Mouse (Mus musculus): Measurements from ENCODE around the gene Nxph3. TPM values are rescaled to one million over a fixed set of nuclear protein-coding genes. Genes with fewer than 3 reads are reported as not detected.

The Nxph3 gene
- not detected in 2 replicates for total RNA-seq (2015; ENCODE audit: low replicate concordance)
- total RNA-seq (2017; ENCODE audit: low replicate concordance) = not detected in 2 replicates

GRCm38 (mm10) chr11:95514298-95514861 lies at the start of gene Nxph3:
Gene Nxph3, minus strand, starts transcription at chr11:95514570.
- no peak for ATAC-seq (replicated peaks; ENCODE audit: low FRiP score, poor library complexity, severe bottlenecking)

DNA sequence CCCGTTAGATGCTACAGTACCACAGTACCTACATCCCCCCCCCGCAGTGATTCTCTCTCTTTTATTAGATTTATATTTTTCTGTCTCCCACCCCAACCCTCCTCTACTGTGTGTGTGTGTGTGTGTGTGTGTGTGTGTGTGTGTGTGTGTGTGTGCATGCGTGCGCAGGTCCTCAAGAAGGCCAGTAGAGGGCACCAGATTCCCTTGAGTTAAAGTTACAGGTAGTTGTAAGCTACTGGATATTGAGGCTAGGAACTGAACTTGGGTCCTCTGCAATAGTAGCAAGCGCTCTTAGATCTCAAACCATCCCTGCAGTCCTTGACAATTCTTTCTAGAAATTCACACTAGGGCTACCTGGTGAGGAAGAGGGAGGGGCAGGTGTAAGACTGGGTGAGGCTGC lies 49.5 kb upstream of the Nxph3 start:
- ATAC-seq (replicated peaks; ENCODE audit: low FRiP score, poor library complexity, severe bottlenecking) = no peak

GRCm38 (mm10) chr11:95560773-95561172 lies 46.4 kb upstream of the Nxph3 start:
- no peak for ATAC-seq (replicated peaks; ENCODE audit: low FRiP score, poor library complexity, severe bottlenecking)

DNA sequence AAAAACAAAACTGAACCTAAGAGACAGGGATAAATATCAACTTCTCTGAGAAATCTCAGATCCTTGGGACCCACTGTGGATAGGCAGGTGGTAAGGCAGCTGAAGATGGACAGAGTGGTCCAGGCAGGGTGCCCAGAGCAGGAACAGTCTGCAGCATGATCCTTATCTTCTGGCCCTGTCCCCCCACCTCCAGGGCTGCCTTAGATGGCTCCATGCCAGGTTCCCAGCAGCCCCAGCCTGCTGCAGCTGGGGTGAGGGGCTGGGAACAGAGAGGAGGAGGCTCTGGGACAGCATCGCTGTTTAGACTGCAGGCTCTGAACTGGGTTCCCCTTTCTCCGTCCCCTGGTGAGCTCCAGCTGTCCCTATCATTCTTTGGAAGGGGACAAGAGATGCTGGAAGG lies 45.4 kb upstream of the Nxph3 start:
- no peak for ATAC-seq (replicated peaks; ENCODE audit: low FRiP score, poor library complexity, severe bottlenecking)

DNA sequence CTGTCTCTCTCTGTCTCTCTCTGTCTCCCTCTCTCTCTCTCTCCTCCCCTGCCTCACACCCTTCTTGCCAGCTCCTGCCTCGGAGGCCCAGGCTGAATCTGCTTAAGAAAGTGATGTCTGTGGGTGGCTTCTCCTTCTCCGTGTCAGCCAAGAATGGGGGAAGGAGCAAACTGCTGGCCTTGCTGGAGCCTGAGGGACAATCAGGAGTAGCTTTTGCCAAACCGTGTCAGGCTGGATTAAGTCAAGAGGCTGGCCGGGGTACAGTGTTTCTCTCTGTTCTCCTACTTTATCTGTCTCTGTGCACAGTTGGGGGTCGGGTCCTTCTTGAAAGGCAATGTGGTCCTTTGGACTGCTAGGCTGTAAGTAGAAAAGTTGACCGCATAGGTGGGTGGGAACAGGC lies 43.3 kb upstream of the Nxph3 start:
- ATAC-seq (replicated peaks; ENCODE audit: low FRiP score, poor library complexity, severe bottlenecking) = no peak

DNA sequence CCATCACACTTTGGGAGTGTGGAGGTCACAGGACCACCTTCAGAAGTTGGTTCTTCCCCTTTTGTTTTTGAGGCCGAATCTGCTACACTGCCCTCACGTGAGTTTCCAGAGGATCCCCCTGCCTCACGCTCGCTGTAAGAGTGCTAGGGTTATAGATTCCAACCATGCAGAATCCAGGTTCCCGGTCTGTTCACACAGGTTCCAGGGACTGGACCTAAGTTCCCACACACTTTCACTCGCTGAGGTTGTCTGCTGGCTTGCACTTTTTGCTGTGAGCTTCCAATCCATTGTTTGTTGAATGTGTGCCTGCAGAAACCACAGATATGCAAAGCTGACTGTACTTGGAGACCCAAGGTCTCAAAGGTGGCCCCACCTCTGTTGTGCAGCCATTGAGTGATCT lies 42.7 kb upstream of the Nxph3 start:
- ATAC-seq (replicated peaks; ENCODE audit: low FRiP score, poor library complexity, severe bottlenecking) = no peak

DNA sequence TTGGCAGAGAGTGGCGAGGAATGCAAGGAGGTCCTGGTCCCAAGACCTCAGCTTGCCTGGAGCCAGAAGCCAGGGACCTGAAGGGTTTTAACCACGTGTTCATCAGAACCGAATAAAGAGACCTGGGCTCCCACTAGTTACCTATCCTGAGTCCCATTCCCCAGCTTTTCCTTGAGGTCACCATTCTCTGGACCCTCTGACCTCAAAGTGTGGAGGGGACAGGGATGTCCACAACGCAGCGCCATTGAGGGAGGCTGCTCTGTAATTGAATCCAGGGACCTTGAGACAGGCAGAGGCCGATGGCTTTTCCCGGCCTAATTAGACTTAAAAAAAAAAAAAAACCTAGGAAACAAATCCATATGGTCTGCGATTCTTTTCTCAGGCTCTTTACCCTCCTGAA lies 40.9 kb upstream of the Nxph3 start:
- no peak for ATAC-seq (replicated peaks; ENCODE audit: low FRiP score, poor library complexity, severe bottlenecking)

DNA sequence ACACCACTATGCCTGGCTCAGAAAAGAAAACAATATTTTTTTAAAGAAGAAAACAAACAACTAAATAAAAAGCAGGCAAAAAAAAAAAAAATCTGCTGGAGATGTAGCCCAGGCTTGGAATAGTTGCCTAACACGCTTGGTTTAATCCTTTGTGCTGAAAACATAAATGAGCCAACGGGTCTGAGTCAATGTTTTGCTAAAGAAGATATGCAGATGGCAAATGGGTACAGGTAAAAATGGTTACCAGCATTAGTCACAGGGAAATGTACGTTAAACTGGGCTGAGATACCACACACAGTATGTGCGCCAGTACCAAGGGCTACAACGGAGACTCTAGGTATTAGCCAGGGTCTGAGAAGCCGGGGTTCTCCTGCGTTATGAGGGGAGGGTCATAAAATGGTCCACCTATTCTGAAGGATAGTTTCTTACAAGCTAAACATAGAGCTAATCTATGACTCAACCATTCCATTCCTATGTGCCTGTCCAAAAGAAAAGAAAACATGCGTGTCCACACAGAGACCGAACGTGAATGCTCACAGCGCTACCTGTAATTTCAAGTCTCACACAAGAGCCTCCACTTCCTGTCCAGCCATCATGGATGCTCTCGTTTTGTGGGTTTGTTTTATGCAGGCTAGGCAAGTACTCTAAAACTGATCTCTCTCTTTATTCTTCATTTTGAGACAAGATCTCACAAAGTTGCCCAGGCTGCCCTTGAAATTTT lies 36.1 kb upstream of the Nxph3 start:
- ATAC-seq (replicated peaks; ENCODE audit: low FRiP score, poor library complexity, severe bottlenecking) = no peak

- no peak for ATAC-seq (replicated peaks; ENCODE audit: low FRiP score, poor library complexity, severe bottlenecking)
These were observed 31.8 kb upstream of the Nxph3 start for GRCm38 (mm10) chr11:95546021-95546782.

DNA sequence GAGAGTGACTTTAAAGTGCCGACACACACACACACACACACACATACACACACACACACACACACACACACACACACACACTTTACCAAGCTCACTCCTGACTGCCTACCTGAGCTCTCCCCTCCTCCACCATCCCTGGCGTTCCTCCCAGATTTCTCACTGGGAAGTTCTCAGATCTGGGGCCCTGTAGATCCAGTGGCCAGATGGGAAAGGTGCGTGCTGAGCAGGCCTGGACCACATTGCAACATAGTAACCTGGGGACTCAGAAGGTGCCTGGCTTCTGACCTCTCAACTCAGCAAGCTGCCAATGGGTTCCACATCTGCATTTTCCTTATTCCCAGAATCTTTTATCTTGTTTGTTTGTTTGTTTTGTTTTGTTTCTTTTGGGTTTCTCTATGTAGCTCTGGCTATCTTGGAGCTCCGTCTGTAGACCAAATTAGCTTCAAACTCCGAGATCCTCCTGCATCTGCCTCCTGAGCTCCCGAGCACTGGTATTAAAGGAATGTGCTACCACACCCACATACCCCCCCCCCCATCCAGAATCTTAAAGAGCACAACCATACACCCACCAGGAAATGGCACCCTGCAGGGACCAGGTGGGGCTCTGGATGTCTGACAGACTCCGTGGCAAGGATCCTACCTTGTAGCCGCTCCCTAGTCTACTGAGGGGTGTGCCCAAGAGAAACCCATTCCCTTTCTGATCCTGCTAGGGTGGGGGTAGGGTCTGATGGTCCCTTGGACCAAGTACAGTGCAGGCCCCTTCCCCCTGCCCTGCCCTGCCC lies 30.4 kb upstream of the Nxph3 start:
- no peak for ATAC-seq (replicated peaks; ENCODE audit: low FRiP score, poor library complexity, severe bottlenecking)

DNA sequence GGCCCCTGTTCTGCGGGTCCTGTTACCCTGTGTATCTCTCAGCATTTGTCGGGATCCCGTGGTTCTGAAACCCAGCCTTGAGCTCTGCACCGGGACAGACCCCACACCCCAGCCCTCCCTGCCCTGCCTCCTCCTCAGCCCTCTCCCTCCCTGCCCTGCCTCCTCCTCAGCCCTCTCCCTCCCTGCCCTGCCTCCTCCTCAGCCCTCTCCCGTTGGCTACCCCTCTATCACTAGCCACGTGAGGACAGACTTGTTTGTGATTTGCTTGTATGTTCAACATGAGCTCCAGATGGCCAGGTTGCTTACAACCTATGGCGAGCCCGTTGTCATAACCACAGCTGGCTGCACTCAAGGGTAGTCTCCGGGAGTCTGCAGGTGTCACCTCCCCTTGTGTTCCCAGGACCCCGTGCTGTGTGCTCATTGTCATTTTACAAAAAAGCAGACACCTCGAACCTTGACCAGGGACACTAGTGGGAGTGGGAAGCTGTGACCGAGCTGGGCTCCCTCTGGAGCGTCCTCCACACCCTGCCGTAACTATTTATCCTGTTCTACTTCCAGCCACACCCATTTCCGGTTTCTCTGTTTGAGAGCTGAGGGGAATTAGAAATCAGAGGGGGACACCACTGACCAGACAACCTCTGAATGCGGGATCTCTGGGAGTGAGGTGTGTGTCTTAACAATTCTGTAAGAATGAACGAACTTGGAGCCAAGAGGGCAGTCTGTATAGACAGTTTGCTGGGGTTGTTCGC lies 26.4 kb upstream of the Nxph3 start:
- ATAC-seq (replicated peaks; ENCODE audit: low FRiP score, poor library complexity, severe bottlenecking) = no peak

DNA sequence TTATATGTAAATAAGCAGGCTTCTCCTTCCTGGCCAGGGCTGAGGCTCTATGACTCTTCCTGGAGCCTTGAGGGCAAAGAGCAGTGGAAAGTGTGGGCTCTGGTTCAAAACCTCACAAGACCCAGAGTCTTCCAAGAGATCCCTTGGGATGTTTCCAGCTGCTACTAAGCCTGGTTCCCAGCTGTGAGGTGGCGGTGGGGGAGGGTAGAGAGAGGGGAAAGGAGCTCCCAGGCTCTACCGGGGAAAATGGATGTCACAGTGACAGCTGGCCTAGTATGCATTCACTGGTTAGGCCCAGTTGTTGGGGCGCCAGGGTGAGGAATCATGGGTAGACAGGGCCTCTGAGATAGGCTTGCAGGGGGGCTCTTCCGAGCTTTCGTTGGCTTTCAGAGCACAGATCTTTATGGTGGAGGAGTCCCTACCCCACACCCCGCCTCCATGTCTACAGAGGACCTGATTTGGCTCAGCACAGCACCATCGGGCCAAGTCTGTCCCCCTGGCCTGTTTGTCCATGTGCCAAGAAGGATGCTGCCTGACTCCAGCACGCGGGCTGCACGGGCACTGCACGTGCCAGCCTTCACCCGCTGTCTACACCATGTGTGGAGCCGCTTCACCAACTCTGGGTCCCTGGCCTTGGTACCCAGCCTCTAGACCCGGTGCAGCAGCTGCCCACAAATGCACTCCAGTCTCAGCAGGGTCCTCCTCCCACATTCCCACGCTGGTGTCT lies 24.2 kb upstream of the Nxph3 start:
- no peak for ATAC-seq (replicated peaks; ENCODE audit: low FRiP score, poor library complexity, severe bottlenecking)

GRCm38 (mm10) chr11:95533484-95534160 lies 19.3 kb upstream of the Nxph3 start:
- ATAC-seq (replicated peaks; ENCODE audit: low FRiP score, poor library complexity, severe bottlenecking) = peak; percentile 75

- ATAC-seq (replicated peaks; ENCODE audit: low FRiP score, poor library complexity, severe bottlenecking) = no peak
These were observed 18.1 kb upstream of the Nxph3 start for GRCm38 (mm10) chr11:95532353-95533072.

- no peak for ATAC-seq (replicated peaks; ENCODE audit: low FRiP score, poor library complexity, severe bottlenecking)
These were observed 13.9 kb upstream of the Nxph3 start for GRCm38 (mm10) chr11:95528231-95528630.

DNA sequence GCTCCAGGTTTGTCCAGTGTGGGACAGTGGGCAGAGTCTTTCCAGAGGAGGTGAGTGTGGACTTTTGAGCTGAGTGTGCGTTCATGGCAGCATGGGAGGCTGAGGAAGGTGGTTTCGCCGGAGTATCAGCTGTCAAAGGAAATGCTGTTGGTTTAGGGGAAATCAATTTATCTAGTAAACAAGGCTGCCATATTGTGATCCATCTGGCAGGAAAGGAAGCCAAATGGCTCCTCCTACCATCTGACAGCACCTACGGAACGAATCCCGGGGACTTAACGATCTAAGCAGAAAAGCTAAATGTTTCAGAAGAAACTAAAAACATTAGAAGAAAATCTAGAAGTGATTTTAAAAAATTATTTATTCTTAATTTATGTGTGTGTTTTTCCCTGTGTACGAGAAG lies 12.9 kb upstream of the Nxph3 start:
- no peak for ATAC-seq (replicated peaks; ENCODE audit: low FRiP score, poor library complexity, severe bottlenecking)

DNA sequence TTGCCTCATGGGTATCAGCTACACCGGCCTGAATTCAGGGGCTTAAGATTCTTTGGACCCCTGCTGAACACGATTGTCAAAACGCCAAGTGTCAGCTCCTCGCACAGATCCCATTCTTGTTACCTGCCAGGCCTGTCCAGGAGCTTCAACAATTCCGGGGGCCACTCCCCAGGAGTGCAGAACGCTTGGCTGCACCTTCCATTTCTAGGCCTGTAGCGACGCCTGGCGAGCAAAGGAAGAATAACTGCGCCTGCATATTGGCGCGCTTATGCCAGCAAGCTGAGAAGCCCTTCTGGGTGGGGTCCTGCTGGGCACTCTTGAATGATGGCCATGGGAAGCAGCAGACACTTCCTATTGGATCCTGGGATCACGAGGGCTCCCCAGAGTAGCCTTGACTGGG lies 7.2 kb upstream of the Nxph3 start:
- ATAC-seq (replicated peaks; ENCODE audit: low FRiP score, poor library complexity, severe bottlenecking) = peak; percentile 67
